Mouse (Mus musculus) heart, embryonic 13.5 days (tissue): ENCODE data around the gene Ccl5. TPM values are rescaled to one million over a fixed set of nuclear protein-coding genes. Genes with fewer than 3 reads are reported as not detected.

ENCODE experiments used
- ATAC-seq: fragments of 200-750 bp; cut with Nextera tagmentation; 2 replicates; pipeline ENCODE4 v1.8.0; 2017; ENCODE audit warnings: moderate TSS enrichment; ENCODE audit not compliant: insufficient number of reproducible peaks, low FRiP score, low TSS enrichment; ENCODE audit errors: extremely low read depth
- H3K27ac ChIP-seq: fragments of 300-500 bp; sonication (generic); replicated peaks from 2 replicates; pipeline ENCODE4 v1.5.1; 2015; ENCODE audit warnings: moderate library complexity, mild to moderate bottlenecking, inconsistent platforms
- H3K27me3 ChIP-seq: fragments of 300-500 bp; sonication (generic); replicated peaks from 2 replicates; pipeline ENCODE4 v1.6.1; 2015; ENCODE audit warnings: mild to moderate bottlenecking, inconsistent platforms
- H3K36me3 ChIP-seq: fragments of 300-500 bp; sonication (generic); 2 replicates; pipeline ENCODE4 v1.6.1; 2015; ENCODE audit warnings: mild to moderate bottlenecking, inconsistent platforms
- H3K4me1 ChIP-seq: fragments of 300-500 bp; sonication (generic); 2 replicates; pipeline ENCODE4 v1.6.1; 2015; ENCODE audit warnings: inconsistent platforms
- H3K4me2 ChIP-seq: fragments of 300-500 bp; sonication (generic); 2 replicates; pipeline ENCODE4 v1.6.1; 2015; ENCODE audit warnings: inconsistent platforms, mild to moderate bottlenecking, moderate library complexity
- H3K4me3 ChIP-seq: fragments of 300-500 bp; sonication (generic); 2 replicates; pipeline ENCODE4 v1.5.1; 2015; ENCODE audit warnings: moderate library complexity, mild to moderate bottlenecking, inconsistent platforms
- H3K9ac ChIP-seq: fragments of 300-500 bp; sonication (generic); 2 replicates; pipeline ENCODE4 v1.6.1; 2015; ENCODE audit warnings: inconsistent platforms, mild to moderate bottlenecking, moderate library complexity
- H3K9me3 ChIP-seq: fragments of 300-500 bp; sonication (generic); 2 replicates; pipeline ENCODE4 v1.6.1; 2016; ENCODE audit warnings: inconsistent platforms
- WGBS: fragments of 180-500 bp; shearing (Covaris S2); methylation state at CpG from one replicate; pipeline ENCODE4 v1.1.7; 2015; ENCODE audit warnings: mixed read lengths; 5-methylcytosine and 5-hydroxymethylcytosine counted together
- polyA plus RNA-seq: library from polyadenylated mRNA; unstranded; fragments of >200 nt; fragmentation: Nextera tagmentation; extraction: Ambion mirVana; gene quantifications from 2 replicates; pipeline ENCODE4 v1.2.1, GENCODE M21; 2015

Gene Ccl5
- polyA plus RNA-seq, 1 experiment from 2014 or later = 0.40 TPM

DNA sequence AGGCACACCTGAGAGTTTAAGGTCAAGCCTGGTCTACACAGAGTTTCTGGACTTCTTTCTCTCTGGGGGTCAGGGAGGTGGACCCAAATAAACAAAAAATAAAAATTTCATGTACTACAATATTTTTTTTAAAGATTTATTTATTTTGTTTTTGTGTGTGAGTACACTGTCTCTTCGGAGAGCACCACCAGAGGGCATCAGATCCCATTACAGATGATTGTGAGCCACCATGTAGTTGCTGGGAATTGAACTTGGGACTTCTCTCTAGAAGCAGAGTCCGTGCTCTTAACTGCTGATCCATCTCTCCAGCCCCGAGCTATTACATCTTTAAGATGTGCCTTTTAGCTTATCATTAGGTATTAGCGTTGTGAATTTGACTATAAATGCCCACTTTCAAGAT lies 38.8 kb downstream of the Ccl5 start:
- ATAC-seq = no peak

More for the DNA sequence above, 38.8 kb downstream of the Ccl5 start:
- no peak overlapping the region for H3K9ac ChIP-seq
- H3K4me1 ChIP-seq = no peaks in the 10 kb centered on the region
- H3K4me3 ChIP-seq = no peak overlapping the region
- no peak overlapping the region for H3K4me2 ChIP-seq
- H3K27me3 ChIP-seq = no peaks in the 10 kb centered on the region
- H3K36me3 ChIP-seq = peaks cover 53% of the 10 kb centered on the region
- WGBS = 85% methylated on average over 4 of the region's 4 CpGs
- H3K27ac ChIP-seq = no peak overlapping the region
- H3K9me3 ChIP-seq = no peaks in the 10 kb centered on the region

Other genes starting within 250 kb of the Ccl5 start
- 0.84 and 0.88 TPM in 2 replicates for gene Slfn14, start 243.8 kb downstream of the Ccl5 start, polyA plus RNA-seq
- gene Ap2b1, start 231.5 kb downstream of the Ccl5 start, polyA plus RNA-seq = 36.2 and 37.2 TPM in 2 replicates
- 8.5 and 8.6 TPM in 2 replicates for gene Pex12, start 227.9 kb downstream of the Ccl5 start, polyA plus RNA-seq
- gene Rasl10b, start 121.4 kb downstream of the Ccl5 start, polyA plus RNA-seq = 7.2 and 7.3 TPM in 2 replicates
- 0.11 TPM in 1 of 2 replicates, not detected in the other for gene Gas2l2, start 101.1 kb downstream of the Ccl5 start, polyA plus RNA-seq
- 1.4 and 2.1 TPM in 2 replicates for gene 1700020L24Rik, start 92.8 kb downstream of the Ccl5 start, polyA plus RNA-seq
- gene Mmp28, start 67.4 kb downstream of the Ccl5 start, polyA plus RNA-seq = 2.5 and 2.7 TPM in 2 replicates
- gene Taf15, start 57.4 kb downstream of the Ccl5 start, polyA plus RNA-seq = 9.7 and 10.5 TPM in 2 replicates
- not detected in 2 replicates for gene Heatr9, start 8.3 kb downstream of the Ccl5 start, polyA plus RNA-seq
- gene Ccl9, start 48.1 kb upstream of the Ccl5 start, polyA plus RNA-seq = 2.1 and 2.7 TPM in 2 replicates
- gene Ccl6, start 62.6 kb upstream of the Ccl5 start, polyA plus RNA-seq = 2.7 and 3.8 TPM in 2 replicates
- gene Rpl9-ps1, start 115.1 kb upstream of the Ccl5 start, polyA plus RNA-seq = not detected in 2 replicates
- gene Ccl3, start 118.8 kb upstream of the Ccl5 start, polyA plus RNA-seq = 0.59 and 0.80 TPM in 2 replicates
- gene Ccl4, start 132.1 kb upstream of the Ccl5 start, polyA plus RNA-seq = 1.2 and 2.1 TPM in 2 replicates
- gene Wfdc17, start 173.5 kb upstream of the Ccl5 start, polyA plus RNA-seq = 1.1 and 2.0 TPM in 2 replicates
- gene Wfdc18, start 178.5 kb upstream of the Ccl5 start, polyA plus RNA-seq = 3.1 and 3.4 TPM in 2 replicates
- gene Wfdc21, start 216.4 kb upstream of the Ccl5 start, polyA plus RNA-seq = not detected in 2 replicates
- gene Heatr6, start 223.2 kb upstream of the Ccl5 start, polyA plus RNA-seq = 12.9 and 15.2 TPM in 2 replicates